Mouse (Mus musculus): Measurements from ENCODE around the gene 1700057G04Rik. TPM values are rescaled to one million over a fixed set of nuclear protein-coding genes. Genes with fewer than 3 reads are reported as not detected.

The 1700057G04Rik gene
- total and polyA plus RNA-seq, 2 experiments from 2014 or later, result not detected

DNA sequence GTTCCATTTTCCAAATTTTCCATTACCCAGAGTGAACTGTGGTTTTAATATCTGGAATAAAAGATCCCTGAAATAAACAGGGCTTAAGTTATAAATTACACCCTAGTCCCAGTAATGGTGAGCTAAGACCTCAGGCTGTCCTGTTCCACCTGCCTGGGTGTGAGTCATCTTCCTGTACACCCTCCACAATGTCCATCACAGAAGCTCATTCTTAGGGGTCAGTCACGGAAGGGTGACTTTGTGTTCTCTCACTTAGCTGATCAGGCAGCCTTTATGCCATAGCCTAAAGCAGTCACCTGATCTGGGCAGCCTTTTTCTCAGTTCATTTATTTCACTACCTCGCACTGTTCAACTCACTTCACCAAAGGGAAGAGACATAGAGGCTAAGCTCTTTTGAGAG, 17.0 kb upstream of the 1700057G04Rik start:
- no peak for ATAC-seq (ENCODE audit: insufficient read depth, low read depth)
- TF ChIP-seq CTCF (IDR thresholded peaks at IDR 0.05; ENCODE audit: low read depth) (no peak), EP300 (IDR thresholded peaks at IDR 0.05; ENCODE audit: low read depth) (no peak)
- 75% methylated on average over 2 of the region's 2 CpGs for WGBS

DNA sequence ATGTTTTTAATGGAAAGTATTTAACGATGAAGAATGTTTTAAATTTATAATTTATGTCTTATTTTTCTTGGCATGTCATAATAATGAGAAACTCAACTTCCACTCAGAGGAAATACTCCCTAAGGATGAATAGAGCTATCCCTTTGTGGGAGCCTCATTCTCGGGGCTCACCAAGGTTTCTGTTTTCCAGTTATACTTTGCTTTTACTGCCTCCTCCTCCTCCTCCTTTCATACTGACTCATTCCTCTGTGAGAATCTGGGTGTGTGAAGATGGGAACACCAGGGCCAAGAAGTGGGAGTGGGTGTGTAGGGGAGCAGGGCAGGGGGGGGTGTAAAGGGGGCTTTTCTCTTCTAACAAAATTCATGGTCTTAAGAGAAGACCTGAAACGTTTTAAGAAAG, 16.3 kb upstream of the 1700057G04Rik start:
- ATAC-seq (ENCODE audit: insufficient read depth, low read depth) (no peak), DNase-seq (ENCODE audit: low spot score) (no peak)
- H3K27ac ChIP-seq (ENCODE audit: low read depth), result no peak overlapping the region
- no peaks in the 10 kb centered on the region for H3K27me3 ChIP-seq (ENCODE audit: control insufficient read depth, insufficient read depth, low read length)
- no peaks in the 10 kb centered on the region for H3K9me3 ChIP-seq (replicated peaks; ENCODE audit: control insufficient read depth, low read length)
- H3K9ac ChIP-seq (replicated peaks; ENCODE audit: low read depth, low read length), result no peak overlapping the region
- H3K36me3 ChIP-seq (replicated peaks; ENCODE audit: control insufficient read depth, insufficient read depth, low read length), result peaks cover 31% of the 10 kb centered on the region
- WGBS, result 61% methylated on average over 3 of the region's 3 CpGs
- H3K4me2 ChIP-seq (ENCODE audit: low read depth, low read length), result no peak overlapping the region
- no peak for TF ChIP-seq EP300 (IDR thresholded peaks at IDR 0.05; ENCODE audit: low read depth)
- TF ChIP-seq CTCF (IDR thresholded peaks at IDR 0.05; ENCODE audit: low read depth), result no peak
- no peak overlapping the region for H3K4me3 ChIP-seq (ENCODE audit: low read depth, low read length)
- no peaks in the 10 kb centered on the region; the same call in 1 of the 2 replicates for H3K4me1 ChIP-seq (ENCODE audit: control insufficient read depth, insufficient read depth)

More for the DNA sequence above, 17.0 kb upstream of the 1700057G04Rik start:
- DNase-seq (ENCODE audit: low spot score), result no peak
- no peak overlapping the region for H3K4me3 ChIP-seq (ENCODE audit: low read depth, low read length)
- H3K9me3 ChIP-seq (replicated peaks; ENCODE audit: control insufficient read depth, low read length), result no peaks in the 10 kb centered on the region
- no peak overlapping the region for H3K27ac ChIP-seq (ENCODE audit: low read depth)
- H3K36me3 ChIP-seq (replicated peaks; ENCODE audit: control insufficient read depth, insufficient read depth, low read length), result peaks cover 31% of the 10 kb centered on the region
- no peak overlapping the region for H3K9ac ChIP-seq (replicated peaks; ENCODE audit: low read depth, low read length)
- H3K27me3 ChIP-seq (ENCODE audit: control insufficient read depth, insufficient read depth, low read length), result no peaks in the 10 kb centered on the region
- no peak overlapping the region for H3K4me2 ChIP-seq (ENCODE audit: low read depth, low read length)
- H3K4me1 ChIP-seq (ENCODE audit: control insufficient read depth, insufficient read depth), result no peaks in the 10 kb centered on the region; the same call in 1 of the 2 replicates

DNA sequence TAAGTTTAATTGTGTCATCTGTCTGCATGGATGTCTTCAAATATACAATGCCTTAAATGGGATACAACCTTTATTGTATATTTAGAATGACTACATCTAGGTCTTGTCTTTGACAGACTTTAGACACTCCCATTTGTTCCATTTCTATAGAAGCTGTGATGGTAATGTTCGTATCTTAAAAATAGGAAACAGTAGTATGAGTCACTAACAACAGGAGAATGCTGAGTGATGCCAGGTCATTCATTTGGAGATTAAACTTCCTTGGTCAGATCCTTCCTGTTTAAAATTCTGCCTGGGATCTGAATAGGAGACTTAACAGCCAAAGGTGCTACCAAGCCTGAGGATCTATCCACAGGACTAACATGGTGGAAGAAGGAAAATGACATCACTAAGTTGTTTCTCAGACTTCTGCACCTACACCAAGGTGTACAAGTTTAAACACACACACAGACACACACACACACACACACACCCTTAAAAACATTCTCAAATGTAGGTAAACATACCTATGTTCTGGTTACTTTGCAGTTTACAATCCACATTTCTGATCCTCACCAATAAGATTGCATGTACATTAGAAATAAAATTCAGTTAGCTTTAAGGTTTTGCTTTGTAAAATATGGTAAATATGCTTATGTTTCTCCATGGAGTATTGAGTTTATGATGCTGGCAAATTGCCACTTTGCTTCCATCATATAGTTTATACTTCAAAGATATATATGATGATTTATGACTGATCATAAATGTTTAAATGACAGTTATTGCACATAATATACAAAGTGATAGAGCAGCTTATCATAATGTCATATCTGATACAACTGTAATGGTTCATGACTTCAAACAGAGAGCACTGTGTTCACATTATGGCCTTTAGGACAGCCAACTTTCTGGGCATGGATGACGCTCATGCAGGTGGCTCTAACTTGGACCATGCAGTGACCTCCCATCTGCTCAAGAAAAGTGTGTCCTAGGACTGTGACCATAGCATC, 15.3 kb upstream of the 1700057G04Rik start:
- Histone ChIP-seq H3K4me1 (ENCODE audit: control insufficient read depth, insufficient read depth) (peaks cover 5% of the 10 kb centered on the region), H3K4me2 (ENCODE audit: low read depth, low read length) (no peak overlapping the region), H3K27me3 (ENCODE audit: control insufficient read depth, insufficient read depth, low read length) (no peaks in the 10 kb centered on the region), H3K4me3 (ENCODE audit: low read depth, low read length) (no peak overlapping the region), H3K9me3 (replicated peaks; ENCODE audit: control insufficient read depth, low read length) (no peaks in the 10 kb centered on the region), H3K36me3 (replicated peaks; ENCODE audit: control insufficient read depth, insufficient read depth, low read length) (peaks cover 24% of the 10 kb centered on the region), H3K27ac (ENCODE audit: low read depth) (no peak overlapping the region), H3K9ac (replicated peaks; ENCODE audit: low read depth, low read length) (no peak overlapping the region)
- TF ChIP-seq EP300 (IDR thresholded peaks at IDR 0.05; ENCODE audit: low read depth), result no peak
- TF ChIP-seq CTCF (IDR thresholded peaks at IDR 0.05; ENCODE audit: low read depth), result no peak
- 76% methylated on average over 2 of the region's 2 CpGs for WGBS
- ATAC-seq (ENCODE audit: insufficient read depth, low read depth) (no peak), DNase-seq (ENCODE audit: low spot score) (no peak)

DNA sequence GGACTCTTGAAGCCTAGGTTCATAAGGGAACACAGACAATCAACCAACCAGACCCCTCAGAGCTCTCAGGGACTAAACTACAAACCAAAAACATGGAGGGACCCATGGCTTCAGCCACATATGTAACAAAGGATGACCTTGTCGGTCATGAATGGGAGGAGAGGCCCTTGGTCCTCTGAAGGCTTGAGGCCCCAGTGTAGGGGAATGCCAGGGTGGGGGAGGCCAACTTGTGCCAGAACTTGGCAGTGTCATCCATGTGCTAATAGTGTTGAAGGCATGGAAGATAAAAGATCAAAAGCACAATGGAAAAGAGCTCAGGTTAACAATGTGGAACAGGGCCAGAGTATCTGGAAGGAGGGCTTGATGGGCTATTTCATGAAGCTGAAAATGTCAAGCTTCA, 10.9 kb upstream of the 1700057G04Rik start:
- no peaks in the 10 kb centered on the region for H3K9me3 ChIP-seq (replicated peaks; ENCODE audit: control insufficient read depth, low read length)
- DNase-seq (ENCODE audit: low spot score) (no peak), ATAC-seq (ENCODE audit: insufficient read depth, low read depth) (peak; percentile 83)
- H3K4me3 ChIP-seq (ENCODE audit: low read depth, low read length), result no peak overlapping the region
- H3K4me1 ChIP-seq (ENCODE audit: control insufficient read depth, insufficient read depth), result peaks cover 5% of the 10 kb centered on the region; the same call in 1 of the 2 replicates
- TF ChIP-seq EP300 (IDR thresholded peaks at IDR 0.05; ENCODE audit: low read depth) (no peak), CTCF (IDR thresholded peaks at IDR 0.05; ENCODE audit: low read depth) (no peak)
- no peaks in the 10 kb centered on the region for H3K27me3 ChIP-seq (ENCODE audit: control insufficient read depth, insufficient read depth, low read length)
- H3K27ac ChIP-seq (ENCODE audit: low read depth), result peak overlapping the region; percentile 30; the same call in 1 of the 2 replicates
- H3K4me2 ChIP-seq (ENCODE audit: low read depth, low read length), result no peak overlapping the region
- H3K36me3 ChIP-seq (replicated peaks; ENCODE audit: control insufficient read depth, insufficient read depth, low read length), result no peaks in the 10 kb centered on the region; the same call in 1 of the 2 replicates
- no peak overlapping the region for H3K9ac ChIP-seq (replicated peaks; ENCODE audit: low read depth, low read length)
- WGBS, result 26% methylated on average over 1 of the region's 1 CpGs

DNA sequence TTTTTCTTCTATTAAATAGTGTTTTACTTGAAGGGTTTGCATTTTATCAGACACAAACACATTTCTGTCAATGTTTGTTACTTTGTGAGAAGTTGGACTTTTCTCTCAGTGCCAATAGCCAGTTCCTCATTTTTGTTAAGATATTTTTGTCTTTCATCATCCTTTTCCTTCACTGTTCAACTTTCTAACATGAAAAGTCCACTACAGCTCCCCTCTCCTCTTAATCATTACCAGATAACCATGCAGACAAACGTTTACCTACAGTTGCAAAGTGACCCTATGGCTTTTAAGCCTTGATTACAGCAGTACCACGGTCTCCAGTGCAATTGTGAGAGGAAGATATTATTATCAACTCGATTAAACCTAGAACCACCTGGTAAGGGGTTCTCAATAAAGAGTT, 8.0 kb upstream of the 1700057G04Rik start:
- TF ChIP-seq CTCF (IDR thresholded peaks at IDR 0.05; ENCODE audit: low read depth) (no peak), EP300 (IDR thresholded peaks at IDR 0.05; ENCODE audit: low read depth) (no peak)
- no peak overlapping the region for H3K9ac ChIP-seq (replicated peaks; ENCODE audit: low read depth, low read length)
- WGBS, result 40% methylated on average over 3 of the region's 3 CpGs
- peaks cover 5% of the 10 kb centered on the region; the same call in 1 of the 2 replicates for H3K4me1 ChIP-seq (ENCODE audit: control insufficient read depth, insufficient read depth)
- no peak overlapping the region for H3K4me2 ChIP-seq (ENCODE audit: low read depth, low read length)
- DNase-seq (ENCODE audit: low spot score) (no peak), ATAC-seq (ENCODE audit: insufficient read depth, low read depth) (no peak)
- H3K27ac ChIP-seq (ENCODE audit: low read depth), result no peak overlapping the region
- no peaks in the 10 kb centered on the region for H3K36me3 ChIP-seq (replicated peaks; ENCODE audit: control insufficient read depth, insufficient read depth, low read length)
- no peak overlapping the region for H3K4me3 ChIP-seq (ENCODE audit: low read depth, low read length)
- H3K9me3 ChIP-seq (replicated peaks; ENCODE audit: control insufficient read depth, low read length), result no peaks in the 10 kb centered on the region
- no peaks in the 10 kb centered on the region for H3K27me3 ChIP-seq (ENCODE audit: control insufficient read depth, insufficient read depth, low read length)
